Mouse (Mus musculus) lung, embryonic 14.5 days (tissue): ENCODE measurements at regions not wholly inside any gene's neighbourhood (a gene's known extent, or its start where the extent isn't known, plus 50 kb on each side); places are given as distances from the start of the nearest gene placed in this dataset.

Experiments used
- ATAC-seq: fragments of 200-750 bp; cut with Nextera tagmentation; 2 replicates; pipeline ENCODE4 v1.8.0; 2017; ENCODE audit warnings: mild to moderate bottlenecking, moderate TSS enrichment, moderate library complexity; ENCODE audit not compliant: insufficient read depth
- DNase-seq: peaks from one replicate; pipeline ENCODE4 v3.0.0-alpha.2; 2015
- H3K27ac ChIP-seq: fragments of 300-500 bp; sonication (generic); 2 replicates; pipeline ENCODE4 v1.5.1; 2014; ENCODE audit warnings: low read depth, mild to moderate bottlenecking, moderate library complexity
- H3K27me3 ChIP-seq: fragments of 300-500 bp; sonication (generic); 2 replicates; pipeline ENCODE4 v1.6.1; 2014; ENCODE audit warnings: low read length, control low read depth; ENCODE audit not compliant: insufficient read depth
- H3K36me3 ChIP-seq: fragments of 300-500 bp; sonication (generic); 2 replicates; pipeline ENCODE4 v1.6.1; 2014; ENCODE audit warnings: control low read depth; ENCODE audit not compliant: insufficient read depth
- H3K4me1 ChIP-seq: fragments of 300-500 bp; sonication (generic); 2 replicates; pipeline ENCODE4 v1.6.1; 2014; ENCODE audit warnings: antibody characterized with exemption, control low read depth; ENCODE audit not compliant: insufficient read depth
- H3K4me2 ChIP-seq: fragments of 300-500 bp; sonication (generic); 2 replicates; pipeline ENCODE4 v1.6.1; 2014; ENCODE audit warnings: mild to moderate bottlenecking
- H3K4me3 ChIP-seq: fragments of 300-500 bp; sonication (generic); 2 replicates; pipeline ENCODE4 v1.5.1; 2014; ENCODE audit warnings: low read depth, low read length
- H3K9ac ChIP-seq: fragments of 300-500 bp; sonication (generic); 2 replicates; pipeline ENCODE4 v1.6.1; 2014
- H3K9me3 ChIP-seq: fragments of 300-500 bp; sonication (generic); 2 replicates; pipeline ENCODE4 v1.6.1; 2016; ENCODE audit warnings: low read depth, low read length, control low read depth
- CTCF ChIP-seq: IDR thresholded peaks from 2 replicates; pipeline ENCODE4 v1.5.1; 2016; ENCODE audit warnings: antibody characterized with exemption, low read depth
- WGBS: fragments of 180-500 bp; shearing (Covaris S2); extraction: QIAGEN DNeasy Blood & Tissue Kit; methylation state at CpG from one replicate; pipeline ENCODE4 v1.1.7; 2014; 5-methylcytosine and 5-hydroxymethylcytosine counted together

GRCm38 (mm10) chr3:50761766-50762165 is 318.4 kb upstream of the Slc7a11 start:
- DNase-seq, result no peak
- Histone ChIP-seq H3K9ac (no peak overlapping the region), H3K9me3 (no peaks in the 10 kb centered on the region), H3K4me3 (no peak overlapping the region), H3K4me2 (no peak overlapping the region), H3K36me3 (no peaks in the 10 kb centered on the region), H3K4me1 (no peaks in the 10 kb centered on the region), H3K27ac (no peak overlapping the region), H3K27me3 (no peaks in the 10 kb centered on the region)
- WGBS, result 0% methylated on average over 1 of the region's 1 CpGs
- ATAC-seq, result no peak
- no peak for TF ChIP-seq CTCF

- ATAC-seq (no peak), DNase-seq (no peak)
- H3K9me3 ChIP-seq, result no peaks in the 10 kb centered on the region
- 82% methylated on average over 1 of the region's 1 CpGs for WGBS
- H3K27me3 ChIP-seq, result no peaks in the 10 kb centered on the region
- H3K4me2 ChIP-seq, result no peak overlapping the region
- H3K9ac ChIP-seq, result no peak overlapping the region
- no peaks in the 10 kb centered on the region for H3K4me1 ChIP-seq
- H3K27ac ChIP-seq, result no peak overlapping the region
- no peak for TF ChIP-seq CTCF
- H3K36me3 ChIP-seq, result no peaks in the 10 kb centered on the region
- no peak overlapping the region for H3K4me3 ChIP-seq
Observed at GRCm38 (mm10) chr3:50758106-50758505, 314.7 kb upstream of the Slc7a11 start.

- Histone ChIP-seq H3K4me3 (no peak overlapping the region), H3K9me3 (no peaks in the 10 kb centered on the region), H3K27ac (no peak overlapping the region), H3K4me1 (no peaks in the 10 kb centered on the region), H3K27me3 (no peaks in the 10 kb centered on the region), H3K36me3 (no peaks in the 10 kb centered on the region), H3K4me2 (no peak overlapping the region), H3K9ac (no peak overlapping the region)
- WGBS, result 60% methylated on average over 1 of the region's 1 CpGs
- no peak for DNase-seq
- TF ChIP-seq CTCF, result no peak
- no peak for ATAC-seq
Observed at GRCm38 (mm10) chr3:50737173-50737572, 293.8 kb upstream of the Slc7a11 start.

GRCm38 (mm10) chr3:50719035-50719434 is 275.6 kb upstream of the Slc7a11 start:
- no peaks in the 10 kb centered on the region for H3K9me3 ChIP-seq
- H3K4me2 ChIP-seq, result no peak overlapping the region
- no peaks in the 10 kb centered on the region for H3K4me1 ChIP-seq
- DNase-seq (no peak), ATAC-seq (no peak)
- H3K27me3 ChIP-seq, result no peaks in the 10 kb centered on the region
- no peak overlapping the region for H3K9ac ChIP-seq
- no peak overlapping the region for H3K4me3 ChIP-seq
- no peak overlapping the region for H3K27ac ChIP-seq
- no peaks in the 10 kb centered on the region for H3K36me3 ChIP-seq
- WGBS, result 81% methylated on average over 5 of the region's 5 CpGs
- no peak for TF ChIP-seq CTCF

- Histone ChIP-seq H3K9ac (no peak overlapping the region), H3K36me3 (no peaks in the 10 kb centered on the region), H3K4me2 (no peak overlapping the region), H3K4me1 (no peaks in the 10 kb centered on the region), H3K4me3 (no peak overlapping the region), H3K27me3 (no peaks in the 10 kb centered on the region), H3K27ac (no peak overlapping the region), H3K9me3 (no peaks in the 10 kb centered on the region)
- no peak for DNase-seq
- WGBS, result 88% methylated on average over 6 of the region's 6 CpGs
- no peak for TF ChIP-seq CTCF
- no peak for ATAC-seq
Observed at GRCm38 (mm10) chr3:50713463-50713862, 270.0 kb upstream of the Slc7a11 start.

GRCm38 (mm10) chr3:50709415-50709989 is 266.1 kb upstream of the Slc7a11 start:
- Histone ChIP-seq H3K36me3 (no peaks in the 10 kb centered on the region), H3K27me3 (no peaks in the 10 kb centered on the region), H3K9me3 (no peaks in the 10 kb centered on the region), H3K4me1 (no peaks in the 10 kb centered on the region), H3K9ac (no peak overlapping the region), H3K4me3 (no peak overlapping the region), H3K4me2 (no peak overlapping the region), H3K27ac (no peak overlapping the region)
- no peak for TF ChIP-seq CTCF
- DNase-seq (peak; percentile 10), ATAC-seq (no peak)
- WGBS, result 31% methylated on average over 12 of the region's 12 CpGs

- Histone ChIP-seq H3K4me3 (no peak overlapping the region), H3K9me3 (no peaks in the 10 kb centered on the region), H3K4me2 (no peak overlapping the region), H3K4me1 (no peaks in the 10 kb centered on the region), H3K9ac (no peak overlapping the region), H3K36me3 (no peaks in the 10 kb centered on the region), H3K27ac (no peak overlapping the region), H3K27me3 (no peaks in the 10 kb centered on the region)
- no peak for TF ChIP-seq CTCF
- DNase-seq, result no peak
- ATAC-seq, result no peak
- WGBS, result 46% methylated on average over 2 of the region's 2 CpGs
Observed at GRCm38 (mm10) chr3:50706707-50707106, 263.3 kb upstream of the Slc7a11 start.
